Mouse (Mus musculus) small intestine, adult 2 months (tissue): ENCODE results near the gene Zfp983.
"Not testable (repeated sequence)": the region's sequence is repeated elsewhere in the genome, so short reads cannot be mapped to it uniquely, and the experiment has no call there.

Experiments used
- CTCF ChIP-seq: fragments of 200-500 bp; IDR thresholded peaks from 2 replicates; pipeline ENCODE4 v1.5.1; 2012; ENCODE audit warnings: low read depth, mild to moderate bottlenecking, control low read depth, inconsistent platforms, low read length, moderate library complexity, mixed read lengths; ENCODE audit not compliant: insufficient replicate concordance, insufficient read length; ENCODE audit errors: extremely low read depth
- POLR2A ChIP-seq: fragments of 200-500 bp; IDR thresholded peaks from 2 replicates; pipeline ENCODE4 v1.6.1; 2012; ENCODE audit warnings: low read depth, mild to moderate bottlenecking, control low read depth, inconsistent platforms, low read length, moderate library complexity

- not testable (repeated sequence) for TF ChIP-seq CTCF, POLR2A
Observed at GRCm38 (mm10) chr17:21678826-21679225, 28.4 kb downstream of the Zfp983 start.
